Mouse (Mus musculus) cerebellum, postnatal 4 days (tissue): Measurements from ENCODE around the gene Commd9.
A peak's percentile ranks its signal among the peaks of the same experiment; 100 is the strongest.

Source experiments
- DNase-seq, 2 experiments: peaks; one replicate each; pipeline ENCODE4 v3.0.0; 2022; ENCODE audit warnings: low spot score in 2 of 2, mixed read lengths in 1 of 2

Gene Commd9

GRCm38 (mm10) chr2:101885768-101886438 lies at the start of gene Commd9:
Gene Commd9 (plus strand): TSS chr2:101886247.
- DNase-seq: peak; percentile 78 to 87

GRCm38 (mm10) chr2:101842756-101843155 lies 43.3 kb upstream of the Commd9 start:
- DNase-seq: no peak

- no peak for DNase-seq
Observed at GRCm38 (mm10) chr2:101854792-101855191, 31.3 kb upstream of the Commd9 start.

- no peak for DNase-seq
Observed at GRCm38 (mm10) chr2:101856174-101856573, 29.9 kb upstream of the Commd9 start.

- no peak for DNase-seq
Observed at GRCm38 (mm10) chr2:101860920-101861485, 25.0 kb upstream of the Commd9 start.

GRCm38 (mm10) chr2:101862219-101863123 lies 23.6 kb upstream of the Commd9 start:
- DNase-seq: no peak

GRCm38 (mm10) chr2:101868683-101869082 lies 17.4 kb upstream of the Commd9 start:
- DNase-seq: no peak

GRCm38 (mm10) chr2:101871179-101871578 lies 14.9 kb upstream of the Commd9 start:
- DNase-seq: peak in 1 of 2 experiments; percentile 39

DNA sequence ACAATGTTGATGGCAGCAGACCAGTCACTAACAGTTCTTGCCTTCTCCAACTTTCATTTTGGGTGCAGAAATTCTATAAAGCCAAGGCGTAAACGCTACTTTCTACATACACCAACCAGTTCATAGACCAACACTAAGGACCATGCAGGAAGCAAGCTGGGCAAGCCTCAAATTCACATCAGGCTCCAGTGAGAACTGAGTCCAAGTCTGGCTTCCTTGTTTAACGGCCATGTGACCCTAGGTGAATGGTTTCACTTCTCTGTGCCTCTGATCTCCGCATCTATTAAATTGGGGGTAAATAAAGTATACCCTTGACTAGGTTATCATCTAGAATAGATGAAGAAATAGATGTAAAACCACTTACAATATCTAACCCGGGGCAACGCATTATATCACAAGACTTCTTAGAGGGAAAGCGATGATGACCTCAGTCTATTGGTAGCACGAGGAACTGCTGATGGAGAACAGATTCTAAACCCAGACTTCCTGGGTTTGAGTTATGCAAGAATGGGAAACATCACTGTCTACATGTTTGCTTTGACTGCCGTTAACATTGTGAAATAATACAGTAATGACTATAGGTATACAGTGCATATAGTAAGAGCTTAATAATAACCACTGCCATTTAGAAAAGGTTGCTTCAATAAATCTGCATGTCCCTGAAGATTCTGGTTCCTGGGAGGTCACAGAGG lies 4.4 kb upstream of the Commd9 start:
- DNase-seq: no peak

DNA sequence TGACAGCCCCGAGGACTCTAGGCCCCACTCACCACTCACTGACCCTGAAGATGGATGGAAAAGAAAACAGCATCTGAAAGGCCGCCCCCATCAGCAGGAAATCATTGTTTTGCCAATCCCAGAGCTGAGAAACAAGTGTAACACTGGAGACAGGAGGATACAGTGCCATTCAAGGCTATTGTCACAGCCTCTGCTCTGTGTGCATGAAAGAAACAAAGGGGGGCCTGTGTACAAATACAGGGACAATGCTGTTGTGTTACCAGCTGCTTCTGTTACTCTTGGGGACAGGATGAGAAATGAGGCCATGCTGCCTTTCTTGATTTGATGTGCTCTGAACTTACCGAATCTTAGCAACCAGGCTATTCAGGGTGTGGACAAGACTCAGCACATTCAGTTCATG lies 3.0 kb upstream of the Commd9 start, which contains the start of gene Prr5l:
TSS of gene Prr5l (minus strand) at position 30 of the 400 bp plus-strand sequence.
- no peak for DNase-seq

DNA sequence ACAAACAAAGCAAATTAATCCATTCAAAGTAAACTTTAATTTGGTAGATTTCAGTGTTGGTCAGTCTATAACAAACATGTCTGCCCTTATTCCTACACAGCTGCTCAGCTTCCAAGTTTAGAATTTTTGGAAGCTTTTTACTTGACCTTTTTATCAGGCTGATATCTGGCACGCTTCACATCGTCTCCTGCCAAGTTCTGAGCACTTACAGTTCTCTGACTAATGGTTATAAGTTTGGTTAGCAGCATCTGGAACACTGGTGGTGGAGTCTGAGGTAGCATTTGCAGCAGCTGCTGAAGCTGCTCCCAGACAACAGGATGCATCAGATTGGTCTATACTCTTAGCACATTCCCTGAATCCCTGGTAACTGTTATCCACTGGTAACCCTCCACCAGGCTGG lies 1.8 kb upstream of the Commd9 start:
- DNase-seq: no peak

DNA sequence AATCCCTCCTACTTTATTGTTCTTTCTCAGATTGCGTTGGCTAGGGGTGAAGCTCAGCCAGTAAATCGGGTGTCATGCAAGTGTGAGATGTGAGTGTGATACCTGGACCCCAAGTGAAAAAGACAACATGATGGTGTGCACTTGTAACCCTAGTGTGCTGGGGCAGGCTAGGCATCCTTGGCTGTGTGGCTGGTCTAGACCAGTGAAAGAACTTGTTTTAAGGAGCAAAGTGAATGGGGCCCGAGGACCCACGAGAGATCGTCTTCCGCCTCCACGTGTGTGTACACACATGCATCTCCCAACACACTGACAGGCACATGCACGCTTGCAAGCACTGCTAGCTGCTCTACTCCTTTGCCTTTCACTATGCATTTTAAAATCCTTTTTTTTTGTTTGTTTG lies 2.8 kb downstream of the Commd9 start:
- no peak for DNase-seq

GRCm38 (mm10) chr2:101891143-101891542 lies 5.1 kb downstream of the Commd9 start:
- no peak for DNase-seq

DNA sequence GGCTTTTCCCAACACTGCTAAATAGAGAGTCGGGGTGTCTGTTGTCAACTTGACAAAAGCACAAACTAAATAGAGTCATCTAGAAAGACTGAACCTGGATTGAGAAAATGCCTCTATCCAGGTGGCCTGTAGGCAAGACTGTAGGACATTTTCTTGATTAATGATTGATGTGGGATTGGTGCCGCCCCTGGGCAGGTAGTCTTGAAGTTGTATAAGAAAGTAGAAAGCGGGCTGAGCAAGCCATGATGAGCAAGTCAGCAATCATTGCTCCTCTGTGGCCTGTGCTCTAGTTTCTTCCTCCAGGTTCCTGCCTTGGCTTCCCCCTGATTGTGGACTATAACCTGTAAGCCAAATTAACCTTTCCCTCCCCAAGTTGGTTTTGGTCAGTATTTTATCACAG lies 8.1 kb downstream of the Commd9 start:
- no peak for DNase-seq

DNA sequence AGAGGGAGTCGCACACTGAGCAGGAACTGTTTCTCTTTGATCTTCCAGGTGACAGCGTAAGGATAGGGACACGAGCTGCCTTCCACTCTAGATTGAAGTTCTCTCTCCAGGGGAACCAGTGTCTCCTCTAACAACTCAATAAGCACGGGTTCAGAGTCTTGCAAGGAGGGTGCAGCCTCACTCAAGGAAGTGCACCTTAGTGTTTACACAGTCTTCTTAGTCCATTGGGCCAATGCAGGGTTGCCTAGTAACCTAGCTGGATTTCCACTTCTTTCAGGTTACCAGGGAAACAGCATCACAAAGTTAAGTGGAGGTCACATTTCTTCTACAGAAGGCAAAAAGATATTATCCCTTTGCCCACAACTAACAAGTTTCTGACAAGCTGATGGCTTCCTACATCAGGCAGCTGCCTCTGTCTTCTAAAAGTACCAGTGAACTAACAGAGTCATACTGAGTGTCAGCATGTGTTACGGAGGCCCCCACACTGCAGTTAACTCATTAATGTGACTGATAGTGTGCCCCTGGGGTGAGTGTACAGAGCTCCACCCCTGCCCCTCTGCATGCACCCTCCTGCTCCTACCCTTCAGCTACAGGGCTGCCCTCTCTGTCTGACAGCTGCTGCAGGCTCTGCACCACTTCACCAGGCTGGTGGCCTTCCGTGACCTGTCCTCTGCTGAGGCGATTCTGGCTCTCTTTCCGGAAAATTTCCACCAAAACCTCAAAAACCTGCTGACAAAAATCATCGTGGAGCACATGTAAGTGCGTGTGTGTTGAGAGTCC lies 10.6 kb downstream of the Commd9 start:
- DNase-seq: peak in 1 of 2 experiments; percentile 8

- DNase-seq: no peak
Observed at GRCm38 (mm10) chr2:101902196-101902595, 16.1 kb downstream of the Commd9 start.

DNA sequence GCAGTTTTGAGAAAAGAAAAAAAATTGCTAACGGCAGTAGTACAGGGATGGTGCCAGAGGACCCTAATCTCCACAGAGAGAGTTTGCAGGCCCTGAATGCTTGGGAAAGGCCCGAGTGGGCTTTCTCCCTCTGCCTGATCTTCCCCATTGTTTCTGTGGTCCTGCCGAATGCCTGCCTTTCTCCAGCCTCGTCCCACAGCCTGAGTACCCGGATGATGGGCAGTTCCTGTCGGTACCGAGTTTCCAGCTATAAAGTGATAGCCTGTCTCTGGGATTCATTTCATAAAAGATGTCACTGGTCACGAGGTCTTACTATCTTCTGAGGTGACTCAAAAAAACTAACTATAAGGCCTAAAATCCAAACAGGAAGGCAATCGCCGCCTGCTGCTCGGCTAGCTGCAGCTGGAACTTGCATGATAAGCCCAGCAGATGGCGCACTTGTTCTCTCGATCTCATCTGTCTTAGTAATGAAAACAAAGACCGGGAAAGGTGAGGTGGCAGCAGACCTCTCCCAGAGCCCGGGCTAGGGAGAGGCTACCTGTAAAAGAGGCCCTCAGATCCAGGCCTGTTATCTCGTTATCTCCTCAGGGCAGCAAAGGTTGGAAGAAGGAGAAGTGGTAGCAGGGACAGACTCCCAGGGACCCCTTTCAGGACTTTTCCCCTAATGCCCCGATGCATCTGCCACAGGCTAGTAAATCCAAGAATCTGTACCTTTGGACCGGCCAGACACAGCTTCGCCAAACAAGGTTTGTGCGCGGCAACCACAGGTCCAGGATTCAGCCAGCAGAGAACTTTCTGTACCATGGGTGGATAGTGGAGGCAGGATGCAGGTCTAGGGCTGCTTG lies 19.7 kb downstream of the Commd9 start:
- DNase-seq: peak; percentile 71 to 86

DNA sequence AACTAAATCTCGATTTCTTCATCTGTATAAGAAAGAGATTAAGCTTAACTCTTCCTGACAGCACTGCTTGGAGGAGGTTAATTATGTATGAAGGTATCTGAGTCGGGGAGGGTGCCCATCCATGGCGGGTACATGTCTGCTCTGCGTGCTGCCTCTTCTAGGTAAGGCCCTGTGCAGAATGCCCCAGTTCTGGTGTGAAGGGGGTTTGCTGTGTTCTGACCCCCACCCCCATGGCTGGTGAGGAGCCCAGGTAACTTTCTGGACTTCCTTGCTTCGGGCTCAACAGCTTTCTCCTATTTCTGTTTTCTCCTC lies 20.3 kb downstream of the Commd9 start:
- DNase-seq: no peak

DNA sequence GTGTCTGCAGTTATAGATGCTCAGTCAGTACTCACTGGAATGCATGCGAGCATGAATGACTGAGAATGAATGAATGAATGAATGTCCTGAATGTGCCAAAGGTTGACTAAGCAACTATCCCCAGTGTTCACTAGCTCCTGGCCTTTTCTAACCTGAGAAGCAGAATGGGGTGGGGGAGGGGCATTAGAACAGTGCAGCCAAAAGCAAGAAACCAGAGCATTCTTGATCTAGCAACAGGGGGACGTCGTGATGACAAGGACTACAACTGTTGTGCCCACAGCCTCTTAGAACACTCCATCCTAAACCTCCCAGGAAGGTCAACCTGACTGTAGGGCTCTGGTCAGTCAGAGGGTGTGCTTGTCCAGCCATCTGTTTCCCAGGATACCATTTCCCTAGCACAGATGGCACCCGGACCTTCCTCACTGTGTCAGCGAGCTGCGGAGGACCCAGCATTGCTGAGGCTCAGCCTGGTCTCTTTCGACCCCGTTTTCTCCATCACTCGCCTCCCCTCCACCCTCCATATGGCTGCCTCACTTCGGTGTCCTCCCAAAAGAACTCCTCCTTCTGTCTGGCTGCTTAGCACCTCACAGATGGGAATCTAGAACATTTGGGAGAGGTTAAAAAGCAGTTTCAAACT lies 21.5 kb downstream of the Commd9 start:
- no peak for DNase-seq

DNA sequence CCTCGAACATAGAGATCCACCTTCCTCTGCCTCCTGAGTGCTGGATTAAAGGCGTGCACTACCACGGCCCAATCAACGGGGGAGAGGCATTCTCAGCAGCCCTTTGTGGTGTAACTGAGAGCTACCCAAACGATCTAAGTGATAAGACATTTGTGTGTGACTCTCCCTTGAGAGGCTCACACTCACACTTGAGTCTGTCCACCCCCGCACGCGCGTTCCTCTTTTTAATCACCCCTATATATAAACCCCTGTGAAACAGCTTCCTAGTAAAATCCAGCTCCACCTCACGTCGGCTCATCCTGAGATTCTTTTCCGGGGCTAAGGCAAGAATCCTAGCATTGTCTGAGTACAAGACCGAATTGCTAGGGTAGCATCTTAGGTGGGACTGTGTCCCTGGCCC lies 22.7 kb downstream of the Commd9 start:
- DNase-seq: no peak
